Mouse (Mus musculus): Measurements from ENCODE around the gene Aifm3.
"Not testable (repeated sequence)": the region's sequence is repeated elsewhere in the genome, so short reads cannot be mapped to it uniquely, and the experiment has no call there.

Aifm3 gene

DNA sequence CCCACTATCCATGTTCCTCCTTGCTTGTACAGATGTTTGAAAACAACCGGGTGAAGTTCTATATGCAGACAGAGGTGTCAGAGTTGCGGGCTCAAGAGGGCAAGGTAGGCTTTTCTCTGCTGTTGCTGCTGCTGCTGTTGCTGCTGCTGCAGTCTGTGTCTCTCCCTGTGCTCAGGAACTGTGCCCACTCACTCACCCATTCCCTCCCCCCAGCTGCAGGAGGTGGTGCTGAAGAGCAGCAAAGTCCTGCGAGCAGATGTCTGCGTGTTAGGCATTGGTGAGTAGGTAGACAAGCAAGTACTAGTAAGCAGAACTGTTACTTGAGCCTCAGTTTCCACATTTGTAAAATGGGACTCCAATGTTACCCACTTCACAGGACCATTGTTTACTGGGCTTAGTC, 13.3 kb downstream of the Aifm3 start:
- DNase-seq = no peak

DNA sequence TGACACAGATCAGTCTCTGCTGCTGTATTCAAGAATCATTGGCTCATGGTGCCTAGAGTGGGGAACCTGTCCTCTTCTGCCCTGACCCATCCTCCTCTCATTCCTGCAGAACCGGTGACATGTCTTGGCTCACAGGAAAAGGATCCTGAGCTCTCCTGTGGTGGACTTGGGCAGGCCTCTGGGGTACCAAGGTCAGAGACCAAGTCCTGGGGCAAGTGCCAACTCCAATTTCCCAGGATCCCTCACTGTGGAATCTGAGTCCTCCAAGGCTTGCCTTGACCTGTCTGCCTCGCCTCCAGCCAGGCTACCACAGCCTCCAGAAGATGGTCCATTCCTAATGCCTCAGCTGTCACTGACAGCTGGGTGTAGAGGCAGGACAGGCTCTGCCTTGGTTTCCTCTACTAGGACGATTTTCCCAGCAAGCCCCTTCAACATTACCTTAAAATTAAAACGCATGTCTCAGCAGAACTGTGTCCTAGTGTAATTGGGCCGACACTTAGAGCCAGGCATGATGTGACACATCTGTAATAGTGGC, 17.7 kb downstream of the Aifm3 start:
- DNase-seq = no peak

DNA sequence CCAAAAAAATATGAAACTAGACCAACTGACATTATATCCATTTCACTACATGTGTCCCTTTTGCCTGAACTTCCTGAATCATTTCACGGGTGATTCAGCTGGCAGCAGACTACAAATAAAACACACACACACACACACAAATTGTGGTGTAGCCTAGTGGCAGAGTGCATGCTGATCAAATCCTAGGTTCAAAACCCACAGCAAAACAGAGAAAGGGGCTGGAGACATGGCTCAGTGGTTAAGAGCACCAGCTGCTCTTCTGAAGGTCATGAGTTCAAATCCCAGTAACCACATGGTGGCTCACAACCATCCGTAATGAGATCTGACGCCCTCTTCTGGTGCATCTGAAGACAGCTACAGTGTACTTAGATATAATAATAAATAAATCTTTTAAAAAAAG, 18.6 kb downstream of the Aifm3 start:
- not testable (repeated sequence) for DNase-seq

DNA sequence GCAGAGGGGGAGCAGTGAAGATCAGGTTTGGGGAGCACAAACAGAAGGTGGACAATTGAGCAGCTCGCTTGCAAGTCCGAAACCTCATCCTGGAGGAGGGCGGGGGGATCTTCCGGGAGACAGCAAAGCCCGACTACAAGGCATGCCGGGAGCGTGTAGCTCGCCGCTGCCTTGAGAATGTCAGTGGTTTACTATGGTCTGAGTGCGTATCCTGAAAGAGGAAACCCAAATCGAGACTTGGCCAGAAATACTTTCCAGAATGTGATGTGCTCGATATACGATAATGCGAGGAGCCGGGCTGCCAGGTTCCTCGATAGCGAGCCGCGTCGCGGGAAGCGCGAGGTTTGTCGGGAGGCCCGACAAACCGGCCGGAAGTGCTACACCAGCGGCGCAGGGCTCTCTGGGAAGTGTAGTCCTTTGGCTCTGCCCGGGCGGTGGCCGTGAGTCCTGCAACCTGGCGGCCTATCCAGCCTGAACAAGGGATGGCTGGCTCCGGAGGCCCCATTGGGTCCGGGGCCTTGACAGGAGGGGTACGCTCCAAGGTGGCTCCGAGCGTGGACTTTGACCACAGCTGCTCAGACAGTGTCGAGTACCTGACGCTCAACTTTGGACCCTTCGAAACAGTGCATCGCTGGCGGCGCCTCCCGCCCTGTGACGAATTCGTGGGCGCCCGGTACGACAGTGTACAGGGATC, 19.3 kb downstream of the Aifm3 start, which contains the start of gene Lztr1:
Gene Lztr1, plus strand, starts transcription at position 143 of the 694 bp plus-strand sequence.
- peak; percentile 85 for DNase-seq

DNA sequence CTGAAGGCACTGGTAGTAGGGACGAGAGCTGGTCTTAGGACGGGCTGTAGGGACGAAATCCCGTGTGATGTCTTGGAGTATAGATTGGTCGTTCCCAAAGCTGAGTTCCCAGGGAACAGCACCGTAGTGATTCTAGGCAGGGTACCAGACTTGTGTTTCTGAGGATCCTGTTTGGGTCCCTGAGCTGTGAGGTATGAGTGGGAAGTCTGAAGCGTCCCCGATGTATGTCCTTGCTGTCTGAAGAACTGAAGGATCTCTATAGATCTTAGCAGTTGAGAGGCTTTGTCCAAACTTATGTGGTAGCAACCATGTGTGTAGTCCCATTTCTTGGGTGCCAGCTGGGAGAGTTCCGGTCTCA, 19.8 kb downstream of the Aifm3 start:
- no peak for DNase-seq

DNA sequence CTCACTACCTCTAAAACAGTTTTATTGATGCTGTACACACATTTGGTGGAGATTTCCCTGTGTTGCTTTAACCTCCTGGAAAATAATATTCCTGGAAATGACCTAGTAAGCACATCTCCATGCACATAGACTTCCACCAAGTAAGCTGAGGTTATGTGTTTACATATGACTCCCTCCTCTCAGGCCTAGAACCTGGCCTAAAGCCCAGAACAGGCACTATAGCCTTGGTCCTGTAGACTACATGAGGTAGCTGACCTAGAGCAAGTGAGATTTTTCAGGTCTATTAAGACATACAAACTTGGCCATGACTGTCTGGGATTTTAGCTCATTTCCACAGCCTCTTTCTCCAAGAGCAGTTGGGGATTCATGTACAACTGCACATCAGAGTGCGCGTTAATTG, 20.7 kb downstream of the Aifm3 start:
- no peak for DNase-seq

DNA sequence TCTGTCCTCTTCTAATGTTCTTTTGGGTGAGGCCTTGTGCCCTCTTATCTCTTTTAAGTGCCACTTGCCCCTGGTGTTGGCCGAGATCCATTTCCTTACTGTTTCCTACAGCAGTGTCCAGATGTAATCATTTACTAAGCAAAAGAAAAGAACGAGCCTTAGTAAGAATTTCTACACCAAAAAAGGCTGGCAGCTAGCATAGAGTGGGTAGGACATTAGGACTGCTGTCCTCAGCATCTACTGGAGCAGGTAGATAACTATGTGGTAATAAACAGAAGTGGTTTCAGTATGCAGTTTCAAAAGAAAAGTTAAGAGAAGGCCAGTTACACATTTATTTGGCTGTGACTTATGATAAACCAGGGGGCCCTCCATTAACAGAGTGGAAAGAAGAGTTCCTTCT, 21.3 kb downstream of the Aifm3 start:
- DNase-seq = no peak

DNA sequence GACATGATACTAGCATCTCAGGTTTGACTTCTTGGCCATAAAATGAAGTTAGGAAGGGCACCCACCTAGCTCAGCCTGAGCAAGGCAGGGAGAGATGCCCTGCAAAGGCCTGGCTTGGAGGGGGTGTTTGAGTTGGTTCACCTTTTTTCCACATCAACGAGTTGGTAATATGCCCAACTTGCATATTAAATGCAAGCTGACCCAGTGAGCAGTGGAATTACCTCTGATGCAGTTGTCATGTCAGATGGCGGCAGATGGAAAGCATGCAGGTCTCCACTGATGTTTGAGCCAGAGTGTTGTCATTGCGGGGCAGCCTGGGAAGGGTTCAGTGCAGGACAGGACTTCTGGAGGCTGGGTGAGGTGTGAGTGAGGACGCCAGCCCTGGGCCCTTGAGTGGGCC, 22.0 kb downstream of the Aifm3 start:
- no peak for DNase-seq

DNA sequence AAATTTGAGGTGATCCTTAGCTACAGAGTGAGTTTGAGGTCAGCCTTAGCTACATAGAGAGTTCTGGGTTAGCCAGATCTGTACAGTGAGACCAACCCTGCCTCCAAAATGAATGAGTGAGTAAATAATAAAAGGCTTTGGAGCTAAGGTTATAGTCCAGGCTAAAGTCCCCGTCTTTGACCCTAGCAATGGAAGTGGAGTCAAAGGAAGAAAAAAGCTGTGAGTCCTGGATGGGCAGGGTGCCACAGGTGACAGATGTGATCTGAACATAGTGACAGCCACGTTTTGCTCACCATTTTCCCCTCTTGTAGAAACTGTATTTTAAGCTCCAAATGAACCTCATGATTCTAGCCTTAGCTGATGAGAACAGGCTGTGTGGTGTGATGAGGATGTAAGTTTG, 29.5 kb downstream of the Aifm3 start:
- DNase-seq = no peak

DNA sequence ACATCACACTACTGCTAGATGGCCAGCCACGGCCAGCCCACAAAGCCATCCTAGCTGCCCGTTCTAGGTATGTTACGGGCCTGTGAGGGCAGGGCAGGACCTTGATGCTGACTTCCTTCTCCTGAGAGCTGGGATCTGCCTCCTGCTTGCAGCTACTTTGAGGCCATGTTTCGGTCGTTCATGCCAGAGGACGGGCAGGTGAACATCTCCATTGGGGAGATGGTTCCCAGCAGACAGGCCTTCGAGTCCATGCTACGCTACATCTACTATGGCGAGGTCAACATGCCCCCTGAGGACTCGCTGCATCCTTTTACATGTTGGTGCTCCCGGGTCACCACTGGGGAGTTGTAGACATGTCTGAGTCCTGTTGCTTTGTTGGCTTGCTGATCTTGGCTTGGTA, 34.7 kb downstream of the Aifm3 start:
- no peak for DNase-seq

DNA sequence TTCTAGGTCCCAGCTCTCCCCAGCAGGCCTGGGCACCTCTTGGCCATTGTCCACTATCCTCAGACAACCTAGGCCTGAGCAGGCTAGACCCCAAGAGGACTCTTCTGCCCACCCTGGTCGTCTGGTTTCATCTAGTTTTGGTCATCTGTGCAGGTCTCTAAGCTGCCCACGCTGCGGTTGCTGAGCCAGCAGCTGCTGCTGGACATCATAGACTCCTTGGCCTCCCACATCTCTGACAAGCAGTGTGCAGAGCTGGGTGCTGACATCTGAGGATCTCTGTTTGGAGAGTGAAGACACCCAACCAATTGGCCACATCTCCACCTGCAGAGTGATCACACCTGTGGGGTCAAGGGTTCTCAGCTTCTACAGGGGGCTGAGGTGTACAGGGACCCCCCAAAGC, 36.1 kb downstream of the Aifm3 start:
- DNase-seq = no peak

DNA sequence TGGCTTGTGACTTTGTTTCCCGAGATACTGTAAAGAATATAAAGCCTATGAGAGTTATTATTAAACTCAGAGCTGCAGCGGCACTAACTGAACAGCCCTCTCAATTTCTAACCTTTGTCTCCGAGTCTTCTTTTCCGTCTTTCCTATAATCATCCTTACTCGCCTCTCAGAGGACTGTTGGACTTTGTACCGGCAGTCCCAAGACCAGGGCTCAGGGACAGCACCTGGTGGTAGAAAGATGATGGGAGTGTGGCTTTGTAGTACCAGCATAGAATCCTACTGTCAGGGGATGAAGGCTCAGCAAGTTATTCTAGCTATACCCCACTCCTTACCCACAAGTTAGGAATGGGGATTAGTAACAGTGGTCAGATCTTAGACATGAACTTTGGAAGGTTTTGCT, 36.8 kb downstream of the Aifm3 start:
- no peak for DNase-seq

DNA sequence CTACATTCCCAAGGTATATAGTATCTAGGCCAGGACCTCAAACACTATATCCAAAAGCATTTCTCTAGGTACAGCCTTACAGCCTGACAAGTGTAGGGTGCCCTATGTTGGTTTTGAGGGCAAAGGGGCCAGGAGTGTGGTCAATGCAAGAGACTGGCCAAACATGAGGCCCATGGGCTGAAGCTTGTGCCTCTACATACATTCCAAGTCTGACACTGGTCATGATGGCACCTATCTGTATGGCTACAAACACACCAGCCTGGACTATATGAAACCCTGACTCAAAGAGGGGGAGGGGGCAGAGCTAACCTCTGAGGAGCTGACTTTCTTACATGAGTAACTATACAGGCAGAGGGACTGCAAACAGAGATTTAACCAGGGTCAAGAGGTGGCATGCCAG, 38.2 kb downstream of the Aifm3 start:
- DNase-seq = no peak

DNA sequence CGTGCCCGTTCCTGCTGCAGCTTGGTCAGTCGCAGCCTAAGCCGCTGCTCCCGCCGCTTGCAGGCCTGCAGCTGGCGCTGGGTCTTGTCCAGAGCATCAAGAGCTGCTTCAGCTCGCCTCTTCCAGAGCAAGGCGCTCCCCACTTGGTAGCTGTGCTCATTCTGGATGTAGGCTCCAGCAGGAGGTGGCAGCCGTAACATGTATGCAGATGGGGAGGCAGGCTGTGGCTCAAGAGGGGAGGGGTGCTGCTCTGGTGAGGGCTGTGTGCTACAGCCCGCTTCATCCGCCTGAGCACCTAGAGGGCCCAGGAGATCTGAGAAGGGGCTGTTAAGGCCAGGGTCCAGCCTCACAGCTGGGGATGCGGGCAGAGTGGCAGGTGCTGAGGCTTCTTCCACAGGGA, 38.9 kb downstream of the Aifm3 start:
- DNase-seq = no peak

DNA sequence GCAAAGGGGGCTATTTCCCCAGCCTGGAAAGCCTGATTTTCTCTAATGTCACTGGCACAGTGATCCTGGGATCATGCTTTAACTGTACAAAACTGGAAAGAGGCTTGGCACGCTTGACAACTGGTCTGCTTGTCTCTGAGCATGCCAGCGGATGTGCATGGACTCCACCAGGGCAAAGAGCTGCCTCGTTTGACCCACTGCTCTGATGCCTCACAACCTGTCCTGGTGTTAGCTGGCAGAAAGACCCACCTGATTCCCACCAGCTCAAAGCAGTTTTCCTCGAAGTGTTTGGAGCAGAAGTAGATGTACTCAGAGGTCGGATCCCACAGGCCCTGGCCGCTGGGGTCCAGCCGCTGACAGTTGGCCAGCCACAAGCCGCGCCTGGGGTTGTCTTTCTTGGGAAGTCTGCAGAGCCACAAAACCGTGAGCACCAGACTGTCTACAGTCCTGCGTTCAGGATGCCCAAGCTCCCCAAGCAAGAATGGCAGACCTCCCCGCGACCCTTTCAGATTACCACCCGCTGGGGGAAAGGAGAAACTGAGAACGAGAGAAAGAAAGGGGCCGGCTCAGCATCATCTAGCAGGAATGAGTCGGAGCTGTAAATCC, 40.7 kb downstream of the Aifm3 start:
- no peak for DNase-seq

DNA sequence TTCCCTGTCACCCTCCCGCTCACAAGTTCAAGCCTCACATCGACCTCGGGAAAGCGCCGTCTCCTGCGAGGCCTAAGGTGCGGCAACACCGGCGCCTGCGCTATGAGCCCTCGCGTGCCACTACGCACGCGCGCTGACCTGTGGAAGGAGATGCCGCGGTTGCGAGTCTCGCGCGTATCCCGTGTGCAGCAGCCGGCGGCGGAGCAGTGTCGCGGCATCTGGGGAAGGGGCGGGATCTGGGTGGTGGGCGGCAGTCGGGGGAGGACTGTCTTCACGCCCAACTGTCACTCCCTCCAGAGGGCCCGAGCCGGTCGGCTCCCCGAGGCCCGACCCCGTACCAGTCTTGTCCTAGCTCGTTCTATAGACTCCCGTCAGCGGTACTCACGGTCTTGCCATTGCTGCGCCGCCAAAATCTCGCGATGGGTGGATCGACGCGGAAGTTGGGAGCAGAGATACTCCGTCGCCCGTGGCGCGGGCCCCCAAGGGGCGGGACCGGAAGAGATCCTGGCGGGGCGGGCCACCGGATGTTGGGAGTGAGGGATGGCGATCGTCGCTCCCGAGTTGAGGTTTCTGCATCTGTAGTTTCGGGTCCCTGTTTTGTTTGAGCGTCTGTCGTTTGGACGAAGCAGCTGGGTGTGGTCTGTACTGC, 41.4 kb downstream of the Aifm3 start, which contains the start of gene Thap7:
Gene Thap7, minus strand, starts transcription at position 497 of the 649 bp plus-strand sequence.
- peak; percentile 97 for DNase-seq

DNA sequence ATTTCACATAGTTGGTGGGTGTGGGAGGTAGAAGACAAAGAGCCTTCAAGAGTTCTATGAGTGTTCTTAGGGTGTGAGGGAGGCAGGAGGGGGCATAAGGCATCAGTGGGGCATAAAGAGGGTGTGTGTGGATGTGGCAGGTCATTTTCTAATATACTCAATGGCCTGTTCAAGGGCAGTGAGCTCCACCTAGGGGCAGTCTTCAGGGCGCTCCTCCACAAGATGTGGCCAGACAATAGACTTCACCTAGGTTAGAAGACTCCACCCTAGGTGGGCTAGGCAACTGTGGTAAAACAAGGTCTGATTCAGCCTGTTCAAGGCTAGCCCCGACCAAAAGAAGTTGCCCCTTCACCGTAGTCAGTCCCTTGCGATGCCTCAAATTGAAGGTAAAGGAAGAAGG, 42.9 kb downstream of the Aifm3 start:
- no peak for DNase-seq

DNA sequence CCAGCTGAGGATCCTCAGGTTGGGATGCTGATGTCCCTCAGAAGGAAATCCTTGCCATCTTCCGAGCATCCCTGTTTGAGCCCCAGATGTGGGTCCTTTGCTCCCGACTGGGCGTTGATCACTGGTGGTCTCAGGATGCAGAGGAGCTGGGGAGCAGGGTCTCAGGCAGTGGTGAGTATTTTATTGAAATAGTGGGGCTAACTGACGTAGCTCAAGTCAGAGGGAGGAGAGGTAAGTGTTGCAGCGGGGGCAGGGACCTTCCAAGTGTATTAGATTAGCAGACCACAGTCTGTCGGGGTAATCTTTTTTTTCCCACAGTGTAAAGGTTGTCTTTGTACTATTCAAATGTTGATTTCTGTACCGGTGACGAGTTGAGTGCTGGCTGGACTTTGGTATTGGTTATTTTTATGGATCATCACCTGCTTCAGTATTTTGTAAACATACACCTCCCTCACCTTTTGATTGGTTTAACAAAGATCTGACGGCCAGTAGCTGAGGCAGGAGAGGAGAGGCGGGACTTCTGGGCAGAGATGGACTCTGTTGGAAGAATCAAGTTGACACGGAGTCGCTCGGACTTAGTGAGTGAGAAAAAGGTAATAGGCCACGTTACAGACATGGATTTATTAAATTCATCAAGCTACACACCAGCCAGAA, 43.4 kb downstream of the Aifm3 start:
- no peak for DNase-seq

DNA sequence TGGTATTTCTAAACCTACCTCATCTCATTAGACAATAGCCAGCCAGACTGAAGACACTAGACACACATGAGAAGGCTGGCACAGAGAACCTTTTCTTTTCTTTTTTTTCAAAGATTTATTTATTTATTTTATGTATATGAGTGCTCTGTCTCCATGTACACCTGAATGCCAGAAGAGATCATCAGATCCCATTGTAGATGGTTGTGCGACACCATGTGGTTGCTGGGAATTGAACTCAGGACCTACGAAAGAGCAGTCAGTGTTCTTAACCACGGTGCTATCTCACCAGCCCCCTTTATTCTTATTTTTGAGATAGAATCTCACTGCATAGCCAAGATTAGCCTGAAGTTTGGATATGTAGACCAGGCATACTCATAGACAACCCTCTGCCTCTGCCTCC, 47.2 kb downstream of the Aifm3 start:
- DNase-seq = no peak

DNA sequence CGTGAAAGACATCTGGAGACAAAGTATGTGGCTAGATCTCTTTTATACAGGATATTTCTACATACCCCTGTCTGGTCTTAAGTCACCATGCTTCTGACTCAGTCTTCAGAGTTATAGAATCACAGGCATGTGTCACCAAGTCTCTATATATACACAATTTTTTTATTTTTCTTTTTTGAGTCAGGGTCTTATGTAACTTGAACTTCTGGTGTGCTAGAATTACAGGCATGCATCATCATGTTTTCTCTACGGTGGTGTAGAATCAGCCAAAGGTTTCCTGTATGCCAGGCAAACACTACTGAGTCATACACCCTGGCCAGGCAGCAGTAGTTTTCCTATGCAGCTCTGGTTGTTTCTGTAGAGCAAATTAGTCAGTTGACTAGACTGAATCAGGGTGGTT, 53.2 kb downstream of the Aifm3 start:
- DNase-seq = no peak

DNA sequence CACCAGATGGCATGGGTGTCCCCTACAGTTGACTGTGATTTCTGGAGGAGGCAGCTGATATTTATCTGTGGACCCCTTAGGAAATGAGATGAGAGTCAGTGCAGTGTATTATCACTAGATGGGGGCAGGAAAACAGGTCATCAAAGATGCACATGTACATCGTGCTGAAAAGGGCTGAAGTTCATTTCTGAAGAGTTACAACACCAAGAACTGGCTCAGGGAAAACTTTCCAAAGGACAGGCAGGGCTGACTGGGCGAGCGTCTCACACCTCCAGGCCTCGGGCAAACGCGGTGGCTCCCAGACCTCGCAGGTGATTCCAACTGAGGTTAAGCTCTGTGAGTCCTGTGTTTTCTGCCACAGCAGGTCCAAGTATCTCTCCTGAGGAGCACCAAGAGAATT, 63.4 kb downstream of the Aifm3 start:
- DNase-seq = no peak

DNA sequence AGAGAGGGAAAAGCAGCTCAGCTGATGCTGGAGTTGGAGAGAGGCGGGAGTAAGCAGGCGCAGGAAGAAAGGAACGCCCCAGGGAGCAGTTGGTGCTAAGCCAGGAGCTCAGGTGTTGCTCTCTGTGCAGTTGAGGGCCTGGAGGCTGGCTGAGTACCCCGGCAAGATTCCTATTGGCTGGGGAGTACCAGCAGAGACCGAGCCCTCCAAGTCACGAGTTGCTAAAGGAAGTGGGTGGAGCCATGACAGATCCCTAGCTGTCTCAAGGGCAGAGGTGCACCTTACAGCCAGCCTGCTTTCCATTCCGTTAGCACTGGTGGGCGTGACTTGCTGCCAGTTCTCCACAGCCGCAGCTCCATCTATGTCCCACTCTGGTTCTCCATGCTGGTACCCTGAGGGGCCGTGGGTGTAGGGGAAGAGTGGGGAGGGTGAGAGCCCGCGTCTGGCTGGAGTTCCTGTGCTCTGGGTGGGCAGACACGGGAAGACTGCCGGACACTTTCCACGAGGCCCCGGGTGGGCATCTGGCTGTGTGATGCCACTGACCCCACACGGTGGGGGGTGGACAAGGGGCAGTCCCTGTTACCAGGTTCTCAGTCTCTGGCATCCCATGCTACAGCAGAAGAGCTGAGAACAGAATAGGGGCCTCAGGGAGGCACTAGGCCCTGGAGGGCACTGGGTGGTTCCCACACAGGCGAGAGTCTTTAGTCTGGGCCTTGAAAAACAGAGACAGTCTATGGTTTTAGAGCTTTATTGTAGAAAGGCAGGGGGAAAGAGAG, 64.7 kb downstream of the Aifm3 start:
- no peak for DNase-seq

DNA sequence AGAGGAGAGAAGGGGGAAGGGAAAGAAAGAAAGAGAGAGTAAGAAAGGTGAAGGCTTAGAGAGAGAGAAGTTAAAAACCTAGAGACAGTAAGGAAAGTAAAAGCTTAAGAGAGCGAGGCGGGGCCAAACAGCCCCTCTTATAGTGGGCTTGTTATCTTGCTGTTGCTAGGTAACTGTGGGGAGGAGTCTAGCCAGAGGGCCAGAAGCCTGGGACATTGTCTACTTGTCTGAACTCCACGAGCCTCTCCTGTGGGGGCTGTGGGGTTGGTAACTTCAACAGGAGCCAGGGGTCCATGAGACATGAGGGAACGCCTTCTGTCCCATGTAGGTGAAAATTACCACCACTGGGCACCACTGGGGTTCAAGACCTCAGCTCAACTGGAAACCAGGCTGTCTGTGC, 65.3 kb downstream of the Aifm3 start:
- DNase-seq = not testable (repeated sequence)

Measured in right cerebral cortex, postnatal 4 days (tissue).